Mouse (Mus musculus): Measurements from ENCODE around the gene B4galnt1. TPM values are rescaled to one million over a fixed set of nuclear protein-coding genes. Genes with fewer than 3 reads are reported as not detected.
A peak's percentile ranks its signal among the peaks of the same experiment; 100 is the strongest.
"Not testable (repeated sequence)": the region's sequence is repeated elsewhere in the genome, so short reads cannot be mapped to it uniquely, and the experiment has no call there.

B4galnt1 gene
- total RNA-seq (2021) = 100 to 1,000 TPM; 105 to 107 TPM

GRCm38 (mm10) chr10:127164631-127165353 is at the start of gene B4galnt1:
Gene B4galnt1 (plus strand): TSS chr10:127165225.
- intact Hi-C loops (cut with DNase I) = loop anchor here (2.0 kb wide), 1 partner anchor 42 kb away; no protein-coding TSS in a partner anchor
- DNase-seq (ENCODE audit: extremely low spot score in 1 of 2, low spot score in 2 of 2) = peak; percentile 78 to 80

GRCm38 (mm10) chr10:127118470-127118869 is 46.6 kb upstream of the B4galnt1 start:
- intact Hi-C loops (cut with DNase I) = no loop called here
- no peak for DNase-seq (ENCODE audit: extremely low spot score in 1 of 2, low spot score in 2 of 2)

- intact Hi-C loops (cut with DNase I) = no loop called here
- no peak for DNase-seq (ENCODE audit: extremely low spot score in 1 of 2, low spot score in 2 of 2)
These were observed 45.8 kb upstream of the B4galnt1 start for GRCm38 (mm10) chr10:127119229-127119628.

- DNase-seq (ENCODE audit: extremely low spot score in 1 of 2, low spot score in 2 of 2) = peak in 1 of 2 experiments; percentile 49
- intact Hi-C loops (cut with DNase I) = no loop called here
These were observed 44.5 kb upstream of the B4galnt1 start for GRCm38 (mm10) chr10:127120301-127121065.

GRCm38 (mm10) chr10:127121066-127121477 is 44.0 kb upstream of the B4galnt1 start, which contains the start of gene Os9:
Gene Os9 (minus strand): TSS chr10:127121131.
- DNase-seq (ENCODE audit: extremely low spot score in 1 of 2, low spot score in 2 of 2) = peak; percentile 96 to 99
- intact Hi-C loops (cut with DNase I) = no loop called here

- intact Hi-C loops (cut with DNase I) = loop anchor here (2.0 kb wide), 1 partner anchor 43 kb away; the partner anchor contains the start of gene B4galnt1
- no peak for DNase-seq (ENCODE audit: extremely low spot score in 1 of 2, low spot score in 2 of 2)
These were observed 43.0 kb upstream of the B4galnt1 start for GRCm38 (mm10) chr10:127122018-127122417.

GRCm38 (mm10) chr10:127122784-127123435 is 42.1 kb upstream of the B4galnt1 start:
- intact Hi-C loops (cut with DNase I) = loop anchor here (2.0 kb wide), 1 partner anchor 42 kb away; the partner anchor contains the start of gene B4galnt1
- no peak for DNase-seq (ENCODE audit: extremely low spot score in 1 of 2, low spot score in 2 of 2)

- intact Hi-C loops (cut with DNase I) = loop anchor here (2.0 kb wide), 1 partner anchor 41 kb away; the partner anchor contains the start of gene B4galnt1
- peak; percentile 67 to 75 for DNase-seq (ENCODE audit: extremely low spot score in 1 of 2, low spot score in 2 of 2)
These were observed 41.6 kb upstream of the B4galnt1 start for GRCm38 (mm10) chr10:127123436-127123805.

GRCm38 (mm10) chr10:127125210-127126001 is 39.6 kb upstream of the B4galnt1 start:
- intact Hi-C loops (cut with DNase I) = no loop called here
- peak in 1 of 2 experiments; percentile 52 for DNase-seq (ENCODE audit: extremely low spot score in 1 of 2, low spot score in 2 of 2)

GRCm38 (mm10) chr10:127126579-127126978 is 38.4 kb upstream of the B4galnt1 start:
- no peak for DNase-seq (ENCODE audit: extremely low spot score in 1 of 2, low spot score in 2 of 2)
- intact Hi-C loops (cut with DNase I) = no loop called here

GRCm38 (mm10) chr10:127127711-127128279 is 37.2 kb upstream of the B4galnt1 start:
- no peak for DNase-seq (ENCODE audit: extremely low spot score in 1 of 2, low spot score in 2 of 2)
- intact Hi-C loops (cut with DNase I) = no loop called here

- intact Hi-C loops (cut with DNase I) = no loop called here
- DNase-seq (ENCODE audit: extremely low spot score in 1 of 2, low spot score in 2 of 2) = no peak
These were observed 35.6 kb upstream of the B4galnt1 start for GRCm38 (mm10) chr10:127129431-127129830.

- intact Hi-C loops (cut with DNase I) = no loop called here
- no peak for DNase-seq (ENCODE audit: extremely low spot score in 1 of 2, low spot score in 2 of 2)
These were observed 32.6 kb upstream of the B4galnt1 start for GRCm38 (mm10) chr10:127132469-127132868.

GRCm38 (mm10) chr10:127134394-127135035 is 30.5 kb upstream of the B4galnt1 start:
- DNase-seq (ENCODE audit: extremely low spot score in 1 of 2, low spot score in 2 of 2); intact Hi-C loops (cut with DNase I): not testable (repeated sequence)

GRCm38 (mm10) chr10:127135118-127135836 is 29.7 kb upstream of the B4galnt1 start:
- no peak for DNase-seq (ENCODE audit: extremely low spot score in 1 of 2, low spot score in 2 of 2)
- intact Hi-C loops (cut with DNase I) = no loop called here

GRCm38 (mm10) chr10:127136510-127136909 is 28.5 kb upstream of the B4galnt1 start:
- no peak for DNase-seq (ENCODE audit: extremely low spot score in 1 of 2, low spot score in 2 of 2)
- intact Hi-C loops (cut with DNase I) = no loop called here

GRCm38 (mm10) chr10:127137896-127138295 is 27.1 kb upstream of the B4galnt1 start:
- intact Hi-C loops (cut with DNase I) = no loop called here
- DNase-seq (ENCODE audit: extremely low spot score in 1 of 2, low spot score in 2 of 2) = no peak

Measured in left cerebral cortex, postnatal 10 days (tissue).